Mouse (Mus musculus) limb, embryonic 14.5 days (tissue): ENCODE measurements around the gene Npff. TPM values are rescaled to one million over a fixed set of nuclear protein-coding genes. Genes with fewer than 3 reads are reported as not detected.

ENCODE experiments used
- ATAC-seq: fragments of 200-750 bp; cut with Nextera tagmentation; 2 replicates; pipeline ENCODE4 v1.8.0; 2017; ENCODE audit warnings: low read depth, moderate number of reproducible peaks, moderate TSS enrichment; ENCODE audit not compliant: low FRiP score
- DNase-seq: peaks from one replicate; pipeline ENCODE4 v3.0.0-alpha.2; 2015; ENCODE audit warnings: low spot score
- H3K27ac ChIP-seq: fragments of 300-500 bp; sonication (generic); replicated peaks from 2 replicates; pipeline ENCODE4 v1.5.1; 2014; ENCODE audit warnings: low read depth, mild to moderate bottlenecking, low read length, moderate library complexity, mixed read lengths
- H3K27me3 ChIP-seq: fragments of 300-500 bp; sonication (generic); 2 replicates; pipeline ENCODE4 v1.6.1; 2014; ENCODE audit warnings: low read length, mixed read lengths; ENCODE audit not compliant: control insufficient read depth, insufficient read depth
- H3K36me3 ChIP-seq: fragments of 300-500 bp; sonication (generic); 2 replicates; pipeline ENCODE4 v1.6.1; 2014; ENCODE audit warnings: mild to moderate bottlenecking, low read length, moderate library complexity, mixed read lengths; ENCODE audit not compliant: control insufficient read depth, insufficient read depth
- H3K4me1 ChIP-seq: fragments of 300-500 bp; sonication (generic); 2 replicates; pipeline ENCODE4 v1.6.1; 2014; ENCODE audit warnings: antibody characterized with exemption, low read length, mixed read lengths; ENCODE audit not compliant: control insufficient read depth, insufficient read depth
- H3K4me2 ChIP-seq: fragments of 300-500 bp; sonication (generic); replicated peaks from 2 replicates; pipeline ENCODE4 v1.6.1; 2014; ENCODE audit warnings: low read depth, mild to moderate bottlenecking, low read length, moderate library complexity; ENCODE audit not compliant: severe bottlenecking
- H3K4me3 ChIP-seq: fragments of 300-500 bp; sonication (generic); replicated peaks from 2 replicates; pipeline ENCODE4 v1.5.1; 2014; ENCODE audit warnings: low read length
- H3K9ac ChIP-seq: fragments of 300-500 bp; sonication (generic); 2 replicates; pipeline ENCODE4 v1.6.1; 2014; ENCODE audit warnings: mild to moderate bottlenecking, low read depth, low read length, moderate library complexity; ENCODE audit not compliant: severe bottlenecking
- H3K9me3 ChIP-seq: fragments of 300-500 bp; sonication (generic); 2 replicates; pipeline ENCODE4 v1.6.1; 2016; ENCODE audit warnings: low read length; ENCODE audit not compliant: control insufficient read depth
- POLR2A ChIP-seq: fragments of 200-500 bp; IDR thresholded peaks from 2 replicates; pipeline ENCODE4 v1.8.0; 2012; ENCODE audit warnings: inconsistent platforms, mild to moderate bottlenecking, moderate library complexity, borderline replicate concordance; ENCODE audit not compliant: insufficient read depth, insufficient read length; ENCODE audit errors: extremely low read depth
- WGBS: fragments of 180-500 bp; shearing (Covaris S2); extraction: QIAGEN DNeasy Blood & Tissue Kit; methylation state at CpG from one replicate; pipeline ENCODE4 v1.1.7; 2014; 5-methylcytosine and 5-hydroxymethylcytosine counted together
- polyA plus RNA-seq, 2 experiments: library from polyadenylated mRNA; depleted of rRNA in 1 of 2; stranded (reverse) in 1 of 2; unstranded in 1 of 2; fragments of >200 nt; fragmentation: Nextera tagmentation in 1 of 2; extraction: Ambion mirVana in 1 of 2; gene quantifications; 2 replicates each; pipeline versions ENCODE4 v1.2.1 to v1.2.3; 2012 to 2014

Gene Npff
- polyA plus RNA-seq, 2 experiments, result 2.5 to 13.7 TPM

DNA sequence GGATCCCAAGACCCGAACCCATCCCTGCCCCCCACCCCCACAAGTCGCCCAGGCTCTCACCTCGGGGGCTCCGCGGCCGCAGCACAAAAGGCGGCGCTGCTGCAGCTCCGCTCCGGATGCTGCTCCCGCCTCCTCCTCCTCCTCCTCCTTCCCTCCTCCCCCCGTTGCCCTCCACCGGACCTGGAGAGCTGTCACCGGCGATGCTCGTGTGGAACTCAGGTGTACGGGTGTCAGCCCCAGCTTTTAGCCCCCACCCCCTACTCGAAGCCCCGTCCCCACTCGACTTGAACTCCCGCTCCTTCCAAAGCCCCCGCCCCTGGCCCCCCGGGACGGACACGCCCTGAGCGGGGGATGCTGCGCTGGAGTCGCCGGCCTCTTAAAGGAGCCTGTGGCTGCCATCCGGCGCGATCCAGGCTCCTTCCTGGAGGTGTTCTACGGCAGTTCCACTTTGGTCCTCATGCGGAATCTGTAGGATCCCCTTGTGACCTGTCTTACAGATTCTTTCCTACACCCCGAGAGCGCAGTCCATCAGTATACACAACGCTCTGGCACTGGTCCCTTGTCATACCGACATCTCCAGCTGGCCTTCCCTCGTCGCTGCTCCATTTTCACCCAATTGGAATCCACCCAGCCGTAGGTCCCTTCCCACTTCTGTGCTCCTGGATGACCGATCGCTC is 7.9 kb downstream of the Npff start, which contains the start of gene Map3k12:
TSS of gene Map3k12 (minus strand) at position 337 of the 677 bp plus-strand sequence.
- Histone ChIP-seq H3K4me2 (peak within 1 kb of the TSS; percentile 85), H3K36me3 (peaks cover 8% of the 10 kb centered on the region), H3K9ac (peak within 1 kb of the TSS; percentile 67), H3K9me3 (no peaks in the 10 kb centered on the region), H3K27me3 (no peaks in the 10 kb centered on the region), H3K27ac (peak within 1 kb of the TSS; percentile 75), H3K4me3 (peak within 1 kb of the TSS; percentile 69), H3K4me1 (peaks cover 23% of the 10 kb centered on the region)
- ATAC-seq (no peak), DNase-seq (peak; percentile 47)
- TF ChIP-seq POLR2A, result 0 out of 2 replicates have a peak, but pooled peaks have one; percentile 14
- 5% methylated on average over 42 of the region's 43 CpGs for WGBS

DNA sequence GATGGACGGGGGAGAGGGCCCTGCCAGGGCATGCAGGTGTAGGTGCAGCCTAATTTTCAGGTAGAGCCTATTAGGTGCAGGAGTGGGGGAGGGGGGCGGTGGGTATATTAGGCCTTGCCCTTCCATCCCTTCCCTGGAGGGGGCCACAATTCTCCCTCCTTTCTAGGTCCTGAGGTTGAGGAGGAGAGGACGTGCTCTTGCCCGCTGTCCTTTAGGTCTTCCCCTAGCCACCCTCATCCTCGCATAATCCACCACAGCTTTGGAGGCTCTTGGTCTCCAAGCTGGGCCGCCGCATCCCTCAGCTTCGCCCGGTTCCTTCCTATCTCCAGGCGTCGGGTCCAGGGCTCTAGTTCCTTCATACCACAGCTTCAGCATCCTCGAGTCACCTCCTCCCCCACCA is 8.4 kb downstream of the Npff start:
- Histone ChIP-seq H3K9me3 (no peaks in the 10 kb centered on the region), H3K27me3 (no peaks in the 10 kb centered on the region), H3K27ac (peak overlapping the region; percentile 75), H3K4me3 (peak overlapping the region; percentile 69), H3K4me1 (peaks cover 29% of the 10 kb centered on the region), H3K36me3 (peaks cover 3% of the 10 kb centered on the region), H3K9ac (peak overlapping the region; percentile 67), H3K4me2 (peak overlapping the region; percentile 85)
- no peak for TF ChIP-seq POLR2A
- DNase-seq (no peak), ATAC-seq (no peak)
- WGBS, result under 1% methylated on average over 12 of the region's 12 CpGs

DNA sequence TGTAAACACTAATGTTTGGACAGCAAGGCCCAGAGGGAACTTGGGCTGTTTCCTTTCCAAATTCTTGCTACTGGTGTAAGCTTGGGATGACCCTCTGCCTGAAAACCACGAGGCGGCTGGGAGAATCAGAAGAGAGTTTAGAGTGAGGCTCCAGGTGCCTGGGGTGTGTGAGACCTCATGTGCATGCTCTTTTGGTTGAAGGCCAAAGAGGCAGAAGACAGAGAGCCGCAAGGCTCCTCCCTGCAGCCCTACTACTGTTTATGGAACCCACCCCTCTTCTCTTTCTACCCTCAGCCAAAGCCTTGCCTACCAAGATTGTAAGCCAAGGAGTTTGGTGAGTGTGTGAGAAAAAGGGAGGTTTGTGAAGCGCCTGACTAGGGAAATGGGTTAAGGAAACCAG is 9.0 kb downstream of the Npff start:
- Histone ChIP-seq H3K27me3 (no peaks in the 10 kb centered on the region), H3K36me3 (no peaks in the 10 kb centered on the region; the same call in 1 of the 2 replicates), H3K4me3 (peak overlapping the region; percentile 69), H3K4me1 (peaks cover 34% of the 10 kb centered on the region), H3K9me3 (no peaks in the 10 kb centered on the region), H3K9ac (peak overlapping the region; percentile 67), H3K4me2 (peak overlapping the region; percentile 85), H3K27ac (no peak overlapping the region)
- no peak for DNase-seq
- 39% methylated on average over 4 of the region's 4 CpGs for WGBS
- no peak for TF ChIP-seq POLR2A
- ATAC-seq, result no peak

DNA sequence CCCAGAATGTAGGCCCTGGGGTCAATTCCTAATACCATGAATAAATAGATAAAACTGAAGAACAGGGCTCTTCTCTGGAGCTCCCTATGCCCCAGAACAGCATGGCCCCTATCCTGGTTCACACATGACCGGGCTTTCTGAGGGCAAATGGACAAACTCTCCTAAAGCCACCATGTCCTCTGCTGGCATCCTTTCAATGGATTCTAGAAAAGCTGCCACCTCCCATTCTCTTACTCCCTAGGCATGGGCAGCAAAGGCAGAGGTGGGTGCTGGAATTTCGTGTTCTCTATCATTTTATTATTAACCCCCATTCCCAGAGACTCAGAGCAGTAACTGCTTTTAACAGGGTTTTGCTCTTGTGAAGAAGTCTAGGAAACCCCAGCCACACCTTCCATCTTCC is 9.5 kb downstream of the Npff start:
- DNase-seq, result no peak
- Histone ChIP-seq H3K36me3 (no peaks in the 10 kb centered on the region; the same call in 1 of the 2 replicates), H3K4me2 (peak overlapping the region; percentile 85), H3K9me3 (no peaks in the 10 kb centered on the region), H3K9ac (no peak overlapping the region), H3K4me3 (no peak overlapping the region), H3K27ac (no peak overlapping the region), H3K27me3 (no peaks in the 10 kb centered on the region), H3K4me1 (peaks cover 34% of the 10 kb centered on the region)
- WGBS, result 79% methylated on average over 2 of the region's 2 CpGs
- no peak for ATAC-seq
- TF ChIP-seq POLR2A, result no peak

DNA sequence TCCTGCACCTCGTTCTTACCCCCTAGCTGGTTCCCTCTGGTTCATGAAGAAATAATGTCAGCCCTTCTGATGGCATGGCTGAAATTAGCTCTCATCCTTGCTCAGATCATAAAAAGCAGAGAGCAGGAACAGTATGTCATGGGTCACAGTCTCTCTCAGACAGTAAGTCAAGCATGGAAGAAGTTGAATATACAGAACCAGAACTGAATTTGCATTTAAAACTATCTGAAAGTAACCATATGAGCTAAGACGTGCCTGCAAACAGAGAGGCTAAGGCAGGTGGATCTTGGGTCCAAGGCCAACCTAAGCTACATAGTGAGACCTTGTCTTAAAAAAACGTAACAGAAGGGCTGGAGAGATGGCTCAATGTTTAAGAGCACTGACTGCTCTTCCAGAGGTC is 11.7 kb downstream of the Npff start:
- no peak overlapping the region for H3K4me3 ChIP-seq
- H3K27me3 ChIP-seq, result no peaks in the 10 kb centered on the region
- H3K9me3 ChIP-seq, result no peaks in the 10 kb centered on the region
- H3K27ac ChIP-seq, result no peak overlapping the region
- ATAC-seq (no peak), DNase-seq (no peak)
- WGBS, result 74% methylated on average over 3 of the region's 3 CpGs
- no peak overlapping the region for H3K9ac ChIP-seq
- no peak overlapping the region for H3K4me2 ChIP-seq
- peaks cover 34% of the 10 kb centered on the region for H3K4me1 ChIP-seq
- H3K36me3 ChIP-seq, result peaks cover 7% of the 10 kb centered on the region; the same call in 1 of the 2 replicates
- no peak for TF ChIP-seq POLR2A
